Comparison of ENCODE assay signal across 13 mouse cellular contexts in genomic region chr2:117438079-117438478, GRCm38 (mm10).
A peak's percentile ranks its signal among the peaks of the same experiment; 100 is the strongest.
DNase-seq lines count a peak whose midpoint lies in the region; ATAC-seq and TF ChIP-seq lines count a peak whose summit lies in the region.
"Had no signal": no experiment of that assay in that cellular context is flagged by ENCODE, and none has a peak within 500 bp of the region (broad histone marks: within the 10 kb centered on the region; RNA-seq: fewer than 3 reads in every experiment).

No protein-coding gene starts in this region.

- DNase-seq in A20 (ENCODE audit: low read depth, low spot score), result peak; percentile 51
- no peak for DNase-seq in embryo, embryonic 11 days
- no peak for DNase-seq in embryonic facial prominence, embryonic 10.5 days (ENCODE audit: low spot score)
- DNase-seq in cerebellum, postnatal 36 days, result no peak
- DNase-seq: cerebellum, adult 2 months; kidney, adult 9 months; layer of hippocampus, adult 9-11 months had no signal

- WGBS in intestine, postnatal 0 days, result 83% methylated on average over 12 of the region's 12 CpGs
- WGBS in intestine, embryonic 16.5 days, result 85% methylated on average over 12 of the region's 12 CpGs
- 84% methylated on average over 12 of the region's 12 CpGs for WGBS in embryonic facial prominence, embryonic 10.5 days

- no peak overlapping the region for H3K9ac ChIP-seq in intestine, postnatal 0 days (ENCODE audit: low read depth, low read length)
- H3K9ac ChIP-seq in intestine, embryonic 16.5 days (ENCODE audit: low read depth, low read length), result no peak overlapping the region
- H3K9ac ChIP-seq: embryonic facial prominence, embryonic 12.5 days; limb, embryonic 12.5 days had no signal

- no peak overlapping the region for H3K27ac ChIP-seq in intestine, postnatal 0 days (ENCODE audit: low read depth, low read length)
- no peak overlapping the region for H3K27ac ChIP-seq in intestine, embryonic 16.5 days (ENCODE audit: low read length)
- no peak overlapping the region for H3K27ac ChIP-seq in embryonic facial prominence, embryonic 10.5 days (replicated peaks)
- H3K27ac ChIP-seq: embryonic facial prominence, embryonic 12.5 days; limb, embryonic 12.5 days had no signal

- H3K4me1 ChIP-seq in intestine, postnatal 0 days (replicated peaks; ENCODE audit: control insufficient read depth, insufficient read depth, low read length), result no peaks in the 10 kb centered on the region
- H3K4me1 ChIP-seq in intestine, embryonic 16.5 days (ENCODE audit: control insufficient read depth, insufficient read depth, low read length), result no peaks in the 10 kb centered on the region
- no peaks in the 10 kb centered on the region for H3K4me1 ChIP-seq in E14TG2a.4 (replicated peaks; ENCODE audit: low read depth, low read length)
- H3K4me1 ChIP-seq in embryonic facial prominence, embryonic 10.5 days, result no peaks in the 10 kb centered on the region
- H3K4me1 ChIP-seq: embryonic facial prominence, embryonic 12.5 days; limb, embryonic 12.5 days had no signal

- H3K9me3 ChIP-seq in intestine, postnatal 0 days (ENCODE audit: control insufficient read depth), result no peaks in the 10 kb centered on the region
- H3K9me3 ChIP-seq in intestine, embryonic 16.5 days (ENCODE audit: control insufficient read depth, low read length), result no peaks in the 10 kb centered on the region
- H3K9me3 ChIP-seq in E14TG2a.4 (ENCODE audit: low read length), result no peaks in the 10 kb centered on the region
- H3K9me3 ChIP-seq in embryonic facial prominence, embryonic 10.5 days, result no peaks in the 10 kb centered on the region
- H3K9me3 ChIP-seq: embryonic facial prominence, embryonic 12.5 days; limb, embryonic 12.5 days had no signal

- no peak overlapping the region for H3K4me2 ChIP-seq in intestine, postnatal 0 days (replicated peaks; ENCODE audit: low read depth)
- H3K4me2 ChIP-seq in intestine, embryonic 16.5 days (ENCODE audit: low read depth, low read length), result no peak overlapping the region
- H3K4me2 ChIP-seq: embryonic facial prominence, embryonic 12.5 days; limb, embryonic 12.5 days had no signal

- H3K27me3 ChIP-seq in intestine, postnatal 0 days (replicated peaks; ENCODE audit: control insufficient read depth, insufficient read depth, low read length), result no peaks in the 10 kb centered on the region
- H3K27me3 ChIP-seq in intestine, embryonic 16.5 days (replicated peaks; ENCODE audit: control insufficient read depth, insufficient read depth, low read length), result no peaks in the 10 kb centered on the region
- no peaks in the 10 kb centered on the region for H3K27me3 ChIP-seq in E14TG2a.4 (ENCODE audit: insufficient read depth, low read length)
- H3K27me3 ChIP-seq in embryonic facial prominence, embryonic 10.5 days (replicated peaks; ENCODE audit: low read depth, poor library complexity, severe bottlenecking), result no peaks in the 10 kb centered on the region
- H3K27me3 ChIP-seq: embryonic facial prominence, embryonic 12.5 days had no signal

- H3K36me3 ChIP-seq in intestine, postnatal 0 days (ENCODE audit: control insufficient read depth, insufficient read depth), result no peaks in the 10 kb centered on the region
- H3K36me3 ChIP-seq in intestine, embryonic 16.5 days (ENCODE audit: control insufficient read depth, insufficient read depth, low read length), result no peaks in the 10 kb centered on the region
- no peaks in the 10 kb centered on the region for H3K36me3 ChIP-seq in E14TG2a.4 (ENCODE audit: insufficient read depth, low read length)
- H3K36me3 ChIP-seq in embryonic facial prominence, embryonic 10.5 days (replicated peaks), result no peaks in the 10 kb centered on the region
- H3K36me3 ChIP-seq: embryonic facial prominence, embryonic 12.5 days; limb, embryonic 12.5 days had no signal

- no peak for ATAC-seq in intestine, postnatal 0 days
- no peak for ATAC-seq in intestine, embryonic 16.5 days
- ATAC-seq in erythroid progenitor cell, adult 5-6 weeks (replicated peaks; ENCODE audit: low FRiP score, poor library complexity, severe bottlenecking), result peak; percentile 61

- H3K4me3 ChIP-seq in intestine, postnatal 0 days (ENCODE audit: low read depth, low read length), result no peak overlapping the region
- no peak overlapping the region for H3K4me3 ChIP-seq in intestine, embryonic 16.5 days (ENCODE audit: low read length)
- no peak overlapping the region for H3K4me3 ChIP-seq in E14TG2a.4 (replicated peaks; ENCODE audit: low read length)
- H3K4me3 ChIP-seq in embryonic facial prominence, embryonic 10.5 days, result no peak overlapping the region
- H3K4me3 ChIP-seq: embryonic facial prominence, embryonic 12.5 days; limb, embryonic 12.5 days had no signal

- peak; percentile 34 for TF ChIP-seq CTCF in intestine, postnatal 0 days (IDR thresholded peaks at IDR 0.05; ENCODE audit: low read depth)
- peak; percentile 89 for TF ChIP-seq CTCF in E14TG2a.4 (conservative IDR thresholded peaks at IDR 0.05; ENCODE audit: low read length)
